Mouse (Mus musculus) skeletal muscle tissue, adult 2 months (tissue): ENCODE data around the gene Gm6803.
"Not testable (repeated sequence)": the region's sequence is repeated elsewhere in the genome, so short reads cannot be mapped to it uniquely, and the experiment has no call there.

Experiments used
- DNase-seq: peaks from one replicate; pipeline ENCODE4 v3.0.0-alpha.2; 2012; ENCODE audit warnings: low read depth, low spot score

Gene Gm6803

DNA sequence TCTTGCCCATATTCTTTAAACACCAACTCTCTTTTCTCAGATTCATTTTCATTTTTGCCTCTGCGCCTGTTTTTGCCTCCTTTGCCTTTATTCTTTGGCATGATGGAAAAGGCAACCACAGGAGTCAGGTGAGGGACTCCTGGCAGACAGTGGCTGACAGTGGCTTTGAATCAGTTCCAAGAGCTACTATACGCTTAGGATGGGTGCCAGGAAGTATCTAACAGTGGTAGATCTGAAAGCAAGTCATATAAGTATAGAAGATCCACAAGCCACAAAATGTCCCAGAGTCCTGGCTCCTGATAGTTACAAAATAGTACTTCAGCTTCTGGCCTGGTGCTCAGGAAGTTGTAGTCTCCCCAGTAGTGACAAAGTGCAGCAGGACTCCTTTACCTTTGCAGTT lies at the start of gene Gm6803:
Gene Gm6803 (minus strand): TSS at position 101 of the 400 bp plus-strand sequence.
- DNase-seq, result not testable (repeated sequence)

DNA sequence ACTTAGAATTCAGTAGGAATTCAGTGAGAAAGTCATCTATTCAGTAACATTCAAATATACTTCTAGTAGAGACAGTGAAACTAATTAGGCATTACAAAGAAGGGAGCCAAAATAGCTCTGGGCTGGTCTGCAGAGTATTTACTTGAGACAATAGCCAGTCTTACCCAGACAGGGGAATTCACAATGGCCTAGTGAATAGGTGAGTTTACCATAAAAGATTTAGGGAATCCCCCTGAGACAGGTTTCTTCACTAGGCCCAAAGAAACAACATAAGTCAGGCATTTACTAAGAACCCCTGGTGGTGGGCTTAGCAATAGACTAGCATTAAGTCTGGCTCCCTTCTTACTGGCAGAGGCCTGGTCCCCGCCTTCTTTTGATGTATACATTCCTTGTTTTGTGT lies 26.7 kb upstream of the Gm6803 start:
- not testable (repeated sequence) for DNase-seq

DNA sequence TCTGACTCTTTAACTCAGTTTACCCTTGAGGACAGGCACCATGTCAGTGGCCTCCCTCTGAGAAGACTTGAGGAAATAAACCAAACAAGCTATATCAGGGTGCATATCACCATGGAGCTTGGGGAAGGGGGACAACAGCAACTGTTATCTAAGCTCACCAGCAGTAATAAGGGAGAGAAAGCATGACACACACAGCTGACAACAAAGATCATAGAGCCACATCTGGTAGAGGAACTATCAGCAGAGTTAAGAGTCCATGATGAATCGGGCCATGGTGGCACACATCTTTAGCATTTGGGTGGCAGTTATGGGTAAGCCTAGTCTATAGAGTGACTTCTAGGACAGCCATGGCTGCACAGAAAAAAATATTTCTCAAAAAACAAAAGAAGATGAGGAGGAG lies 21.1 kb upstream of the Gm6803 start:
- DNase-seq, result not testable (repeated sequence)

GRCm38 (mm10) chr12:88039062-88039461 lies 20.5 kb upstream of the Gm6803 start:
- not testable (repeated sequence) for DNase-seq

DNA sequence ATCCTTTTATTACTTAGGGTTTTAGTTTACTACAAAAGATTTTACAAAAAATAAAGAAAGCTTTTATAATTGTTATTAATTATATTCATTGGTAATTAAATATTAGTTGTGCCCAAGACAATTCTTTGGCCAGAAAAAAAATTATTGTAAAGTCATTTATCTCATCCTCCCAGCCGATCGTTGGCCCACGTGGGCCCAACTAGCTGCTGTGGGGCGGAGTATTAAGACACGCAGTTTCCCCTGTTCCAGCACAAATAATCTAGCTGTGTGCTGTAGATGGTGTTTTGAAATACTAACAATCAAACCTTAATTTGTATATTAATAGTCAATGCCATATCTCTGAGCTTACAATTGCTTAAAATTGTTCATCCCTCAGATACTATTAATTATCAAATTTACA lies 13.7 kb upstream of the Gm6803 start:
- not testable (repeated sequence) for DNase-seq

DNA sequence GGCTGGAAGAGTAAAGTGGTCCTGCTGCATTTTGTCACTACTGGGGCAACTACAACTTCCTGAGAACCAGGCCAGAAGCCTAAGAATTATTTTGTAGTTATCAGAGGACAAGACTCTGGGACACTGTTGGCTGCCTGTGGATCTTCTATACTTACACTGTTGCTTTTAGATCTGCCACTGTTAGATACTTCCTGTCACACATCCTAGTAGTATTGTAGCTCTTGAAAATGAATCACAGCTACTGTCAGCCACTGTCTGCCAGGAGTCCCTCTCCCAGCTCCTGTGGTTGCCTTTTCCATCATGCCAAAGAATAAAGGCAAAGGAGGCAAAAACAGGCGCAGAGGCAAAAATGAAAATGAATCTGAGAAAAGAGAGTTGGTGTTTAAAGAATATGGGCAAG lies 8.1 kb upstream of the Gm6803 start, which contains the start of gene Gm2056:
Gene Gm2056 (plus strand): TSS at position 301 of the 400 bp plus-strand sequence.
- DNase-seq, result not testable (repeated sequence)

- not testable (repeated sequence) for DNase-seq
Measured at GRCm38 (mm10) chr12:88011548-88011947, 7.0 kb downstream of the Gm6803 start, which contains the start of gene Gm2075. TSS of gene Gm2075 (plus strand) at chr12:88011848.

DNA sequence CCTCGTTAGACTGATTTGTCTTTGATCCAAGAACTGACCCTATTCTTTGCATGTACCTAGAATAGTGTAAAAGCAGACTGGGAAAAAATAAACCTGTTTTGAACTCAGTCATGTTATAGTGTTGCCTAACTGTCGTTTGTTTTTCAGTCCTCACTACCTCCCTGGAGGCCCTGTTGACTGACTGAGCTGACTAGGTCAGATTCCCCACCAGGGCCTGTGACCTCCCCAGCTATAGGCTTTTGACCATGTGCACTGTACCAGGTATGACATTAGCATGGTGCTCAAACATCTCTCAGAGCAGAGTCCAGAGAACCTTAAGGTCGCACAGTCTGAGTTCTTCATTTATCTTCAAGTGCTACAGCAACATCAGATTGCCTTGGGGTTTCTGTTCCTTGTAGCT lies 14.5 kb downstream of the Gm6803 start:
- DNase-seq, result not testable (repeated sequence)

DNA sequence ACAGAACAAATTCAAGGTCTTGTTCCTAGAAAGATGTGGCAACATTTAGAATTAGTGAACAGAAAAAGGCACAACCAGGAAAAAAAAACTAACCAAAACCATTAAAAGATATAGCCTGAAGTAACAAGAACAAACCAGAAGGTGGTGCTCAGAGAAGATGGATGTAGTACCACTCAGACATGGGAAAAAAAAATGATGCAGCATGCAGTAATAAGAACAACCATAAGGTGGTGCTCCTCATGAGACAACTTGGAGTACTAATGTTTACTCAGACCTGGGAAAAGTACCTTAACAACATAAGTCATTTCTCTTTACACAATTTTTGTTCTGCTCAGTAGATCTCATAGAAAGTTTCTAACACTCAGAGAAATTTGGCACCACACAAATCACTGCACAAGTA lies 34.6 kb downstream of the Gm6803 start:
- not testable (repeated sequence) for DNase-seq
